Mouse (Mus musculus) megakaryocyte, embryonic 14.5 days (primary cell): Measurements from ENCODE around the gene Esyt2.

ENCODE experiments used
- FLI1 ChIP-seq: IDR thresholded peaks from 2 replicates; pipeline ENCODE4 v1.6.1; 2012; ENCODE audit warnings: low read length, inconsistent platforms, mixed read lengths
- GATA1 ChIP-seq: IDR thresholded peaks from 3 replicates; pipeline ENCODE4 v1.6.1; 2012; ENCODE audit warnings: mixed read lengths, low read length, inconsistent platforms, borderline replicate concordance

- no peak for TF ChIP-seq GATA1
- no peak for TF ChIP-seq FLI1
Measured at GRCm38 (mm10) chr12:116235356-116235755, 45.6 kb upstream of the Esyt2 start.
